Mouse (Mus musculus) left cerebral cortex, adult 2 months (tissue): Measurements from ENCODE around the gene Efnb2. TPM values are rescaled to one million over a fixed set of nuclear protein-coding genes. Genes with fewer than 3 reads are reported as not detected.

Source experiments
- DNase-seq, 2 experiments: peaks; one replicate each; pipeline ENCODE4 v3.0.0; 2021 to 2022; ENCODE audit warnings: low spot score in 2 of 2, mixed read lengths in 1 of 2; ENCODE audit errors: extremely low spot score in 1 of 2
- H3K27ac ChIP-seq: fragments of 200-600 bp; 2 replicates; pipeline ENCODE4 v1.8.1; 2022
- H3K4me3 ChIP-seq: fragments of 200-600 bp; 2 replicates; pipeline ENCODE4 v1.8.1; 2022
- CTCF ChIP-seq: fragments of 200-600 bp; IDR thresholded peaks from 2 replicates; pipeline ENCODE4 v1.8.1; 2022; ENCODE audit warnings: antibody characterized with exemption, mild to moderate bottlenecking, moderate library complexity
- intact Hi-C: fragments of 180-260 bp; cut with DNase I; formaldehyde crosslinking; loops from one replicate; pipeline ENCODE4 v1.15.1; 2025
- microRNA-seq, 2 experiments: library from miRNA; unstranded; fragments of <30 nt; microRNA quantifications; one replicate each; pipeline ENCODE4 v1.2.0; 2021
- total RNA-seq, 2 experiments: library from RNA; stranded (reverse); gene quantifications; 2 replicates each; pipeline ENCODE4 v1.2.3; 2021

Efnb2 gene
- total RNA-seq, 2 experiments from 2014 or later = 61.3 to 62.8 TPM

DNA sequence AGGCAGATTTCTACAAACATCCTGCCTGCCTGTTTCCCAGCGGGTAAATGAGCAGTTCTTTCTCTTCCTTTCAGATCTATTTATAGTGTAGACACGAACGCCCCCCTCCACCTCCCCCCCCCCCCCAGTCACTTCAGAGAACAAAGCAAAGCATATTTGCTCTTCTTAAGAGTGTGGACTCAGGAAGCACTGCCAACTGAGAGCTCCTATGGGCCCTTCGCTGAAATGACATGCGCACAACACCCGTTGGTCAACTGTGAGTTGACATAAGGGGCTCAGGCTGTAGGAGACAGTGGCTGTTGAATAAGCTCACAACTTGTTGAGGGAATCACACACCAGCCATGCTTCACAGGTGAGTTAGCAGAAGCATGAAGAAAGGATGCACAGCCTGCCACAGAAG, 84.8 kb downstream of the Efnb2 start:
- intact Hi-C loops = no loop called here

DNA sequence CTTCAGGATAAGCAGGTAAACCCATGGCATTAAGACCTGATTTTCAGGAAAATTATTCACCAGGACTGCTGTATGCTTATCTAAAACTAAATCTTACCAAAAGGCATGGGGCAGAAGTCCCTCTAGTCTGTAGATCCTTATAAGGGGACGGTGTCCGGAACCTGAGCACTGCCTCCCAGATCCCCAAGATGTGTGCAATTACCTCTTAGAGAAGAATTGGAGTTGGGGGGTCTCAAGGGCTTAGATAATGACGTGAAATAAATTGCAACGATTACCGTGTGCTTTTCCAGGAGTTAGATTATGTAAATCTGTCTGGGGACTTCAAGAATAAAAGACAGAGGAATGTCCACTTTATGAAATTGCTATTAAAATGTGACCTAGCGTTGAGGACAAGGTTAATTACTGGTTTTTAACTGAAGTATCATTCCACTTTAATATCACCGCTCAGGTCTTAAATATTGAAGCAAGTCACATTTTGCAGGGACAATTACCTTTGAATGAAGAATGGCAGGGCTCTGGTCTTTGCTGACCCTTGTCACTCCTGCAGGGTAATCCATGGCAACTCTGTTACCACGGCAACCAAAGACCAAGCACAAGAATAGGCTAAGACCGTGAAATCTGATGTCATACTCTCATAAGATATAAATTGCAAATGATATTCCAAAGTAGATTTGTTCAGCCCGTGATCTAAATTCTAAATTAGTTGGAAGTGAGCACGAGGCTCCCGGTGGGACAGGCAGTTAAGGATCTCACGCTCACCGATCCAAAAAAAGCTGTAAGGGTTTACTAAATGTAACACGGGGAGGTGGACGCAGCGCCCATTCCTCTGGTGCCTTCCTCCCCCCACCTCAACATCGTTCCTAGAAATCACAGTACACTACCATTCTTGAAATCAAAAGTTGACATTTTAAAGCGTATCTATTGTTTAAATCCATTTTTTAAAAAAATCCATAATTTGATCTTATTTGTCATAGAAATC, 86.2 kb downstream of the Efnb2 start:
- Histone ChIP-seq H3K27ac (no peak overlapping the region), H3K4me3 (no peak overlapping the region)
- no peak for DNase-seq
- intact Hi-C loops = no loop called here
- TF ChIP-seq CTCF = no peak

More for the DNA sequence above, 84.8 kb downstream of the Efnb2 start:
- H3K4me3 ChIP-seq = no peak overlapping the region
- DNase-seq = no peak
- no peak overlapping the region for H3K27ac ChIP-seq
- no peak for TF ChIP-seq CTCF

DNA sequence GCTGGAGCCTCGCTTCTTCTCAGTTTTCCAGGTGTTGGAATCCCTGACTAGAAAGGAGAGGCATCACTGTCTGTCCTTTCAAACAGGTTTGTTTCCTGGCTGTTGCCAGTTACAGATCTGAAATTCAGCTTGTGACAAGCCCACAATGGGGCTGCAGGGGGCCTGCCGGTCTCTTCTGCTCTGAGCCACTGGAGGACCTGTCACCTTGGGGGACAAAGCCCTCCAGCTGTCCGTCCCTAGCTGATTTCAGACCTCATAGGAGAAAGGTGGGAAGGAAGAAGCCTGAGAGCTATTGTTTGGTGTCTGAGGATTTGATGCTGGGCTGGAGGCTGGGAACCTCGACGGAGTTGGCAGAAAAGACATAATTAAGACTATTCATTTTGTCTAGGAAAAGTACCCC, 88.8 kb downstream of the Efnb2 start:
- H3K27ac ChIP-seq = no peak overlapping the region
- TF ChIP-seq CTCF = no peak
- DNase-seq = no peak
- no peak overlapping the region for H3K4me3 ChIP-seq
- intact Hi-C loops = no loop called here

DNA sequence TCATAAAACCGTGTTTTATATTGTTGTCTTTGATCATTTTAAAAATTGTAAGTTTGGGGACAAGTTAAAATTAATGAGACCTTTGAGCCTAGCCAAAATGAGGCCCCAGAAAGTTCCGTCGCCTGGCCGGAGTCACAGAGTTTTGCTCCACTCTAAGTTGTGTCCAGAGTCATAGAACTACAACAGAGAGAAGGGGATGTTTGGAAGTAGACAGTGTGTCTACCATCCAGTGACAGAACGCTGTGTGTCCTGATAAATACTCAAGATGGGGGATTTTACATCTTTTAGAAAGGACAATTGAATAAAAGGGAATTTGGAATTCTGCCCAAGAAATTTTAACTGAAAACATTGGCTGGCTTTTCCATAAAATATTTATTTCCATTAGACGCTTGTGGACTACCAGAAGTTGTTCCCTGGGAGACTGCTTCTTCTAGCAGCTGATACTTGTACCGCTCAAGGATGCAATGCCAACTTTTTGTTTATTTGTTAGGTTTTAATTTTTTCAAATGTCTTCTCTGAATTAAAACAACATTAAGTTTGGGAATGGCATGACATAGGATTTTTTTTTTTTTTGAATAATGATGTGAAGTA, 89.3 kb downstream of the Efnb2 start:
- TF ChIP-seq CTCF = no peak
- H3K27ac ChIP-seq = no peak overlapping the region
- intact Hi-C loops = no loop called here
- DNase-seq = no peak
- no peak overlapping the region for H3K4me3 ChIP-seq

DNA sequence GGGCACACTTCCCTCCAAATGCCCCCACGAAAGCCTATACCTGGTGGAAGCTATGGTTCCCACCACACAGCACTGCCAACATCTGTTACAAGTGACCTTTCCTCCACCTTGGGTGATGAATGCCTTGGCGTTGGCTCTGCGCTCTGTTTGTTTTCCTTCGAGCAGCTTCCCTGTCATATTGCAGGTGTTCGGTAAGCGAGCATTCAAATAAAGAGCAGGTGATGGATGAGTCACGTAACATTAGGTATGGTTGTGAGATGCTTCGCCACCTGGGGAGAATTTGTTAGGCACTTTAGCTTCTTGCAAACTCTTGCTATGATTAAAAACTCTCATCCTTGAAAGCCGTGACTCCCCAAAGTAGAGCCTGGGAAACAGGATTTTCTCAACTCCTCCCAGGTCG, 91.8 kb downstream of the Efnb2 start:
- no peak for DNase-seq
- Histone ChIP-seq H3K27ac (no peak overlapping the region), H3K4me3 (no peak overlapping the region)
- intact Hi-C loops = no loop called here
- no peak for TF ChIP-seq CTCF

DNA sequence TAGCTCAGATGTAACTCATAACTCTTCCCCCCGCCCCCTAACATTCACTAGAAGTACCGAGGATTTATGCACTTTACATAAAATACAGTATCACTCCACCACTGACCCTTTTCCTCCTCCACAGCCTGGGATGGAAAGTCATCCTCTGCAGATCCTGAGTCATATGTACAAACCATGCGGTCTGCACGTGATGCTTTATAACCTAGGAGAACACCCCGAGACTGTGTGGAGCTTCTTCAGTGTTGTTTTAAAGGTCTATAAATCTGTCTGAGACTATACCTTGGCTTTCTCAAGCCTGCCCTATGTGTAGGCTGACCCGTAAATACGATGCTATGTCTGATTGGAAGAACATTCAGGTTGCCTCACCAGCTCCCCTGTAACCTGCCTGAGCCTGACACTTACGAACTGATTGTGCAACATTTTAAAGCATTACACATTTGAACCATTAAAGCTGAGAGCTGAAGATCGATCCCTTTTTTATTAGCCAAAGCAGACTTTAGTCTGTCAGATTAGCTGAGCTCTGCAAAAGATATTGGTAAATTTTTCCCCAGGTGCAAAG, 92.7 kb downstream of the Efnb2 start:
- intact Hi-C loops = no loop called here
- Histone ChIP-seq H3K4me3 (no peak overlapping the region), H3K27ac (no peak overlapping the region)
- no peak for DNase-seq
- TF ChIP-seq CTCF = no peak

Small RNAs within 50 kb of the gene (microRNA-seq; reads per million reads assigned to microRNA genes)
- 2.2 reads per million in 2 experiments for gene Mir7654

Other genes starting within 250 kb of the Efnb2 start
- gene Arglu1, start 29.3 kb upstream of the Efnb2 start, total RNA-seq = 100 to 1,000 TPM; 102 to 109 TPM